Mouse (Mus musculus) heart, postnatal 0 days (tissue): ENCODE data around the gene Gm42742. TPM values are rescaled to one million over a fixed set of nuclear protein-coding genes. Genes with fewer than 3 reads are reported as not detected.

Experiments
- ATAC-seq: fragments of 200-750 bp; cut with Nextera tagmentation; 2 replicates; pipeline ENCODE4 v1.8.0; 2017; ENCODE audit warnings: low read depth, moderate number of reproducible peaks, moderate library complexity; ENCODE audit not compliant: insufficient read depth
- DNase-seq: peaks from one replicate; pipeline ENCODE4 v3.0.0-alpha.2; 2016; ENCODE audit warnings: low spot score
- H3K27ac ChIP-seq: fragments of 300-500 bp; sonication (generic); 2 replicates; pipeline ENCODE4 v1.5.1; 2014; ENCODE audit warnings: low read depth, mild to moderate bottlenecking
- H3K27me3 ChIP-seq: fragments of 300-500 bp; sonication (generic); 2 replicates; pipeline ENCODE4 v1.6.1; 2014; ENCODE audit warnings: low read length, mixed read lengths; ENCODE audit not compliant: control insufficient read depth, insufficient read depth
- H3K36me3 ChIP-seq: fragments of 300-500 bp; sonication (generic); replicated peaks from 2 replicates; pipeline ENCODE4 v1.6.1; 2014; ENCODE audit warnings: low read length, mixed read lengths; ENCODE audit not compliant: control insufficient read depth, insufficient read depth
- H3K4me1 ChIP-seq: fragments of 300-500 bp; sonication (generic); 2 replicates; pipeline ENCODE4 v1.6.1; 2014; ENCODE audit warnings: antibody characterized with exemption; ENCODE audit not compliant: control insufficient read depth, insufficient read depth
- H3K4me2 ChIP-seq: fragments of 300-500 bp; sonication (generic); 2 replicates; pipeline ENCODE4 v1.6.1; 2014; ENCODE audit warnings: low read depth, mild to moderate bottlenecking, low read length, moderate library complexity
- H3K4me3 ChIP-seq: fragments of 300-500 bp; sonication (generic); 2 replicates; pipeline ENCODE4 v1.5.1; 2014; ENCODE audit warnings: low read depth, low read length
- H3K9ac ChIP-seq: fragments of 300-500 bp; sonication (generic); replicated peaks from 2 replicates; pipeline ENCODE4 v1.6.1; 2014; ENCODE audit warnings: low read depth, low read length, mixed read lengths
- H3K9me3 ChIP-seq: fragments of 300-500 bp; sonication (generic); replicated peaks from 2 replicates; pipeline ENCODE4 v1.6.1; 2016; ENCODE audit warnings: low read length; ENCODE audit not compliant: control insufficient read depth
- CTCF ChIP-seq: IDR thresholded peaks from 2 replicates; pipeline ENCODE4 v1.5.1; 2016; ENCODE audit warnings: antibody characterized with exemption, control low read depth, low read depth
- EP300 ChIP-seq: IDR thresholded peaks from 2 replicates; pipeline ENCODE4 v1.6.1; 2016; ENCODE audit warnings: antibody characterized with exemption, low read depth
- WGBS: fragments of 180-500 bp; shearing (Covaris S2); extraction: QIAGEN DNeasy Blood & Tissue Kit; methylation state at CpG from one replicate; pipeline ENCODE4 v1.1.7; 2014; 5-methylcytosine and 5-hydroxymethylcytosine counted together
- polyA plus RNA-seq: library from polyadenylated mRNA; unstranded; fragments of >200 nt; fragmentation: Nextera tagmentation; extraction: Ambion mirVana; gene quantifications from 2 replicates; pipeline ENCODE4 v1.2.1, GENCODE M21; 2015
- total RNA-seq: library from RNA; depleted of rRNA; stranded (reverse); fragments of >200 nt; gene quantifications from 2 replicates; pipeline ENCODE4 v1.2.3, GENCODE M21; 2014; ENCODE audit warnings: low replicate concordance

Gene Gm42742
- total and polyA plus RNA-seq, 2 experiments from 2014 or later, result 5.7 to 24.8 TPM

DNA sequence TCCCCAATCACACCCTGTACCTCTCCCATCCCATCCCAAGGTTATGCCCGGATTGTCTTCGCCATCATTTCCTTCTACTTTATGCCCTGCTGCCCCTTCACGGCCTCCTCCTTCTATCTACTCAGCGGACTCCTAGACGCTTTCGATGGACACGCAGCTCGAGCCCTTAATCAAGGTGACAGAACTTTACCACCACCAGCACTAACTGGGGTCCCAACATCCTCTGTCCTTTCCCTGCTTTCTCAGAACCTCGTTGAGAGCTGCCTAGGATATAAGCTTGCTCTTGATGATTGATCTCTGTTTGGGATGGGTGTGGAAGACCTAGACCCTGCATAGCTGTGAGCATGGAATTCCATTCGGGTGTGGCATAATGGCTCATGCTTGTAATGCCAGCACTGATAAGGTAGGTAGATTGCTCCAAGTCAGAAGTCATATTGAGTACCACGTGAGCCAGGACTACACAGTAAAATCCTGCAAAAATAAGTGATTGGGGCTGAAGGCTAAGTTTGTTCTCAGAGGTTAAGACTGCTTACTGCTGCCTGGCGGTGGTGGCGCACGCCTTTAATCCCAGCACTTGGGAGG, 43.9 kb downstream of the Gm42742 start:
- no peaks in the 10 kb centered on the region for H3K9me3 ChIP-seq
- peak overlapping the region; percentile 89 for H3K9ac ChIP-seq
- no peak for TF ChIP-seq CTCF
- TF ChIP-seq EP300, result no peak
- peak overlapping the region; percentile 79 for H3K4me2 ChIP-seq
- peaks cover 4% of the 10 kb centered on the region; the same call in 1 of the 2 replicates for H3K4me1 ChIP-seq
- H3K27me3 ChIP-seq, result no peaks in the 10 kb centered on the region
- ATAC-seq, result no peak
- 20% methylated on average over 14 of the region's 14 CpGs for WGBS
- peak overlapping the region; percentile 96 for H3K27ac ChIP-seq
- DNase-seq, result no peak
- peak overlapping the region; percentile 80 for H3K4me3 ChIP-seq
- H3K36me3 ChIP-seq, result peaks cover 34% of the 10 kb centered on the region

GRCm38 (mm10) chr7:126975950-126976866, 44.7 kb downstream of the Gm42742 start, which contains the start of gene Cdiptos:
Gene Cdiptos (minus strand): TSS chr7:126976098.
- Histone ChIP-seq H3K27me3 (no peaks in the 10 kb centered on the region), H3K4me2 (peak within 1 kb of the TSS; percentile 79), H3K4me3 (peak within 1 kb of the TSS; percentile 80), H3K4me1 (peaks cover 4% of the 10 kb centered on the region; the same call in 1 of the 2 replicates), H3K27ac (peak within 1 kb of the TSS; percentile 96), H3K36me3 (peaks cover 31% of the 10 kb centered on the region), H3K9ac (peak within 1 kb of the TSS; percentile 89), H3K9me3 (no peaks in the 10 kb centered on the region)
- peak; percentile 66 for TF ChIP-seq EP300
- TF ChIP-seq CTCF, result peak; percentile 97
- ATAC-seq (peak; percentile 96), DNase-seq (peak; percentile 97)
- WGBS, result under 1% methylated on average over 55 of the region's 55 CpGs

DNA sequence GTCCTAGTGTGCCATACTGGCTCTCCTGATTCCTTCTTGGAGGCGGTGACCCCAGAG, 45.2 kb downstream of the Gm42742 start, which contains the start of gene Cdipt:
Cdipt (plus strand) TSS at position 22 of the 57 bp plus-strand sequence.
- peaks cover 29% of the 10 kb centered on the region for H3K36me3 ChIP-seq
- 5% methylated on average over 1 of the region's 1 CpGs for WGBS
- ATAC-seq (no peak), DNase-seq (no peak)
- no peaks in the 10 kb centered on the region for H3K27me3 ChIP-seq
- peak within 1 kb of the TSS; percentile 80 for H3K4me3 ChIP-seq
- peak within 1 kb of the TSS; percentile 79 for H3K4me2 ChIP-seq
- H3K27ac ChIP-seq, result peak within 1 kb of the TSS; percentile 96
- H3K4me1 ChIP-seq, result peaks cover 4% of the 10 kb centered on the region; the same call in 1 of the 2 replicates
- peak within 1 kb of the TSS; percentile 89 for H3K9ac ChIP-seq
- H3K9me3 ChIP-seq, result no peaks in the 10 kb centered on the region
- TF ChIP-seq CTCF (no peak), EP300 (no peak)

DNA sequence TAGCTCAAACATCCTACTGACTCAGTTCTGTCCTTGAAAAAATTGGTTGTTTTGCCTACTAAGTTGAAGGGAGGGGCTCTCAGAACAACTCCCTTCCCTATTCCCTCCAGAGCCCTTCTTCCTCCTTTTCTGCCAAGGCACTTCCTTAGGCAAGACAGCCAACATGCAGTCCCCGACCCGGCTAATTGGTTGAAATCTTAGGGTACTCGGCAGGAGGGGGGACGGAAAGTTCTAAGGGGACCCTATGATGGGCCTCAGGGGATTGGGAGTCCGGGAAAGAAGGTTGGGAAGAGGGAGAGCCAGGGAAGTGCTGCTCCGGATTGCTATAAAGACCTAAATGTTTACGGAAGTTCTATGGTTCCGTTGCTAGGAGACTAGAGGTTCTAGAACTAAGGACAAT, 45.4 kb downstream of the Gm42742 start:
- peak overlapping the region; percentile 80 for H3K4me3 ChIP-seq

GRCm38 (mm10) chr7:126967361-126967760, 53.5 kb downstream of the Gm42742 start:
- H3K27ac ChIP-seq, result no peak overlapping the region
- H3K36me3 ChIP-seq, result no peaks in the 10 kb centered on the region
- peaks cover 13% of the 10 kb centered on the region for H3K27me3 ChIP-seq
- no peak overlapping the region for H3K4me3 ChIP-seq
- H3K4me1 ChIP-seq, result no peaks in the 10 kb centered on the region
- H3K9ac ChIP-seq, result no peak overlapping the region
- H3K9me3 ChIP-seq, result no peaks in the 10 kb centered on the region
- no peak for DNase-seq
- no peak; the same call in 1 of the 2 replicates for ATAC-seq
- H3K4me2 ChIP-seq, result no peak overlapping the region
- 59% methylated on average over 6 of the region's 6 CpGs for WGBS
- TF ChIP-seq EP300, result no peak

More for the DNA sequence above, 45.4 kb downstream of the Gm42742 start:
- Histone ChIP-seq H3K36me3 (peaks cover 27% of the 10 kb centered on the region), H3K27me3 (no peaks in the 10 kb centered on the region), H3K4me1 (peaks cover 4% of the 10 kb centered on the region; the same call in 1 of the 2 replicates), H3K9me3 (no peaks in the 10 kb centered on the region), H3K9ac (no peak overlapping the region), H3K27ac (peak overlapping the region; percentile 96), H3K4me2 (peak overlapping the region; percentile 79)
- 11% methylated on average over 8 of the region's 8 CpGs for WGBS
- TF ChIP-seq CTCF, result no peak
- no peak for TF ChIP-seq EP300
- DNase-seq (no peak), ATAC-seq (no peak)
